Mouse (Mus musculus) midbrain, embryonic 14.5 days (tissue): ENCODE measurements at regions not wholly inside any gene's neighbourhood (a gene's known extent, or its start where the extent isn't known, plus 50 kb on each side); places are given as distances from the start of the nearest gene placed in this dataset.

ENCODE experiments used
- ATAC-seq: fragments of 200-750 bp; cut with Nextera tagmentation; 2 replicates; pipeline ENCODE4 v1.8.0; 2017; ENCODE audit warnings: moderate number of reproducible peaks, moderate library complexity; ENCODE audit not compliant: low FRiP score, low TSS enrichment
- DNase-seq: peaks from one replicate; pipeline ENCODE4 v3.0.0-alpha.2; 2015
- H3K27ac ChIP-seq: fragments of 300-500 bp; sonication (generic); replicated peaks from 2 replicates; pipeline ENCODE4 v1.5.1; 2014; ENCODE audit warnings: mild to moderate bottlenecking, low read depth, low read length, moderate library complexity
- H3K27me3 ChIP-seq: fragments of 300-500 bp; sonication (generic); 2 replicates; pipeline ENCODE4 v1.6.1; 2014; ENCODE audit warnings: low read length, control low read depth, mixed read lengths; ENCODE audit not compliant: control insufficient read depth, insufficient read depth
- H3K36me3 ChIP-seq: fragments of 300-500 bp; sonication (generic); 2 replicates; pipeline ENCODE4 v1.6.1; 2014; ENCODE audit warnings: low read length, control low read depth; ENCODE audit not compliant: control insufficient read depth, insufficient read depth
- H3K4me1 ChIP-seq: fragments of 300-500 bp; sonication (generic); 2 replicates; pipeline ENCODE4 v1.6.1; 2014; ENCODE audit warnings: mild to moderate bottlenecking, antibody characterized with exemption, low read length, control low read depth; ENCODE audit not compliant: control insufficient read depth, insufficient read depth
- H3K4me2 ChIP-seq: fragments of 300-500 bp; sonication (generic); 2 replicates; pipeline ENCODE4 v1.6.1; 2014; ENCODE audit warnings: mild to moderate bottlenecking, low read length, moderate library complexity
- H3K4me3 ChIP-seq: fragments of 300-500 bp; sonication (generic); replicated peaks from 2 replicates; pipeline ENCODE4 v1.5.1; 2014; ENCODE audit warnings: low read depth, low read length
- H3K9ac ChIP-seq: fragments of 300-500 bp; sonication (generic); replicated peaks from 2 replicates; pipeline ENCODE4 v1.6.1; 2014; ENCODE audit warnings: mild to moderate bottlenecking, low read length, moderate library complexity
- H3K9me3 ChIP-seq: fragments of 300-500 bp; sonication (generic); 2 replicates; pipeline ENCODE4 v1.6.1; 2016; ENCODE audit warnings: low read length, control low read depth, mixed read lengths; ENCODE audit not compliant: control insufficient read depth
- WGBS: fragments of 180-500 bp; shearing (Covaris S2); extraction: QIAGEN DNeasy Blood & Tissue Kit; methylation state at CpG from one replicate; pipeline ENCODE4 v1.1.7; 2014; 5-methylcytosine and 5-hydroxymethylcytosine counted together

GRCm38 (mm10) chr15:63319666-63320065 is 525.3 kb downstream of the Gsdmc2 start:
- no peak overlapping the region for H3K9ac ChIP-seq
- H3K4me2 ChIP-seq, result no peak overlapping the region
- no peak overlapping the region for H3K27ac ChIP-seq
- no peaks in the 10 kb centered on the region for H3K36me3 ChIP-seq
- H3K9me3 ChIP-seq, result no peaks in the 10 kb centered on the region
- peak; percentile 17 for DNase-seq
- no peak overlapping the region for H3K4me3 ChIP-seq
- WGBS, result 32% methylated on average over 1 of the region's 1 CpGs
- H3K4me1 ChIP-seq, result no peaks in the 10 kb centered on the region
- no peaks in the 10 kb centered on the region for H3K27me3 ChIP-seq
- no peak for ATAC-seq

- DNase-seq (no peak), ATAC-seq (no peak)
- Histone ChIP-seq H3K4me2 (no peak overlapping the region), H3K4me1 (no peaks in the 10 kb centered on the region), H3K27me3 (no peaks in the 10 kb centered on the region), H3K9me3 (no peaks in the 10 kb centered on the region), H3K4me3 (no peak overlapping the region), H3K27ac (no peak overlapping the region), H3K9ac (no peak overlapping the region), H3K36me3 (no peaks in the 10 kb centered on the region)
- WGBS, result 59% methylated on average over 2 of the region's 2 CpGs
Measured at GRCm38 (mm10) chr15:63310426-63310825, 534.6 kb downstream of the Gsdmc2 start.

- Histone ChIP-seq H3K27me3 (no peaks in the 10 kb centered on the region), H3K36me3 (no peaks in the 10 kb centered on the region), H3K27ac (no peak overlapping the region), H3K4me3 (no peak overlapping the region), H3K4me2 (no peak overlapping the region), H3K9me3 (no peaks in the 10 kb centered on the region), H3K4me1 (no peaks in the 10 kb centered on the region), H3K9ac (no peak overlapping the region)
- no peak for DNase-seq
- 79% methylated on average over 4 of the region's 4 CpGs for WGBS
- ATAC-seq, result no peak
Measured at GRCm38 (mm10) chr15:63299311-63299710, 545.7 kb downstream of the Gsdmc2 start.

GRCm38 (mm10) chr15:63288534-63288933 is 556.4 kb downstream of the Gsdmc2 start:
- no peaks in the 10 kb centered on the region for H3K27me3 ChIP-seq
- no peaks in the 10 kb centered on the region for H3K4me1 ChIP-seq
- ATAC-seq (no peak), DNase-seq (no peak)
- no peak overlapping the region for H3K27ac ChIP-seq
- no peak overlapping the region for H3K4me3 ChIP-seq
- no peak overlapping the region for H3K9ac ChIP-seq
- H3K9me3 ChIP-seq, result no peaks in the 10 kb centered on the region
- H3K36me3 ChIP-seq, result no peaks in the 10 kb centered on the region
- no peak overlapping the region for H3K4me2 ChIP-seq

- Histone ChIP-seq H3K9ac (no peak overlapping the region), H3K4me2 (no peak overlapping the region), H3K36me3 (no peaks in the 10 kb centered on the region), H3K4me1 (no peaks in the 10 kb centered on the region), H3K27ac (no peak overlapping the region), H3K27me3 (no peaks in the 10 kb centered on the region), H3K4me3 (no peak overlapping the region), H3K9me3 (no peaks in the 10 kb centered on the region)
- no peak for ATAC-seq
- DNase-seq, result no peak
- whole genome bisulfite sequencing, result 86% methylated on average over 1 of the region's 1 CpGs
Measured at GRCm38 (mm10) chr15:63286026-63286425, 559.0 kb downstream of the Gsdmc2 start.

- Histone ChIP-seq H3K9ac (no peak overlapping the region), H3K4me3 (no peak overlapping the region), H3K4me1 (no peaks in the 10 kb centered on the region), H3K27me3 (no peaks in the 10 kb centered on the region), H3K4me2 (no peak overlapping the region), H3K9me3 (no peaks in the 10 kb centered on the region), H3K36me3 (no peaks in the 10 kb centered on the region), H3K27ac (no peak overlapping the region)
- WGBS, result 88% methylated on average over 2 of the region's 2 CpGs
- ATAC-seq, result no peak
- DNase-seq, result no peak
Measured at GRCm38 (mm10) chr15:63270381-63270780, 574.6 kb downstream of the Gsdmc2 start.

- H3K9ac ChIP-seq, result no peak overlapping the region
- DNase-seq (no peak), ATAC-seq (no peak)
- no peaks in the 10 kb centered on the region for H3K4me1 ChIP-seq
- H3K27me3 ChIP-seq, result no peaks in the 10 kb centered on the region
- H3K36me3 ChIP-seq, result no peaks in the 10 kb centered on the region
- no peak overlapping the region for H3K4me3 ChIP-seq
- no peak overlapping the region for H3K27ac ChIP-seq
- no peaks in the 10 kb centered on the region for H3K9me3 ChIP-seq
- H3K4me2 ChIP-seq, result no peak overlapping the region
- 85% methylated on average over 1 of the region's 1 CpGs for WGBS
Measured at GRCm38 (mm10) chr15:63265845-63266244, 579.1 kb downstream of the Gsdmc2 start.

GRCm38 (mm10) chr15:63255736-63256135 is 589.2 kb downstream of the Gsdmc2 start:
- Histone ChIP-seq H3K27me3 (no peaks in the 10 kb centered on the region), H3K4me2 (no peak overlapping the region), H3K9ac (no peak overlapping the region), H3K4me3 (no peak overlapping the region), H3K9me3 (no peaks in the 10 kb centered on the region), H3K4me1 (no peaks in the 10 kb centered on the region), H3K36me3 (no peaks in the 10 kb centered on the region), H3K27ac (no peak overlapping the region)
- no peak for DNase-seq
- ATAC-seq, result no peak
- 93% methylated on average over 2 of the region's 2 CpGs for WGBS

GRCm38 (mm10) chr15:63252781-63253340 is 592.1 kb downstream of the Gsdmc2 start:
- no peak overlapping the region for H3K4me2 ChIP-seq
- no peak for ATAC-seq
- no peaks in the 10 kb centered on the region for H3K27me3 ChIP-seq
- H3K4me1 ChIP-seq, result no peaks in the 10 kb centered on the region
- H3K4me3 ChIP-seq, result no peak overlapping the region
- no peak for DNase-seq
- 71% methylated on average over 1 of the region's 1 CpGs for WGBS
- no peaks in the 10 kb centered on the region for H3K36me3 ChIP-seq
- H3K9me3 ChIP-seq, result no peaks in the 10 kb centered on the region
- H3K9ac ChIP-seq, result no peak overlapping the region
- H3K27ac ChIP-seq, result no peak overlapping the region
